Mouse (Mus musculus): ENCODE measurements at regions not wholly inside any gene's neighbourhood (a gene's known extent, or its start where the extent isn't known, plus 50 kb on each side); places are given as distances from the start of the nearest gene placed in this dataset.
A peak's percentile ranks its signal among the peaks of the same experiment; 100 is the strongest.

- H3K9me3 ChIP-seq (ENCODE audit: low read length) = peaks cover 27% of the 10 kb centered on the region
- no peaks in the 10 kb centered on the region; the same call in 1 of the 2 replicates for H3K4me1 ChIP-seq (replicated peaks; ENCODE audit: low read depth, low read length)
- H3K4me3 ChIP-seq (replicated peaks; ENCODE audit: low read length) = no peak overlapping the region
- TF ChIP-seq POU5F1 (IDR thresholded peaks at IDR 0.05; ENCODE audit: borderline replicate concordance, low read length) (no peak), CTCF (conservative IDR thresholded peaks at IDR 0.05; ENCODE audit: low read length) (no peak), NANOG (IDR thresholded peaks at IDR 0.05; ENCODE audit: borderline replicate concordance, low read length) (no peak; the same call in 1 of the 2 replicates)
- H3K36me3 ChIP-seq (ENCODE audit: insufficient read depth, low read length) = no peaks in the 10 kb centered on the region
- H3K27me3 ChIP-seq (ENCODE audit: insufficient read depth, low read length) = peaks cover 50% of the 10 kb centered on the region
Measured at GRCm38 (mm10) chr9:47076946-47077345, 78.4 kb downstream of the Gm4791 start.

- H3K27me3 ChIP-seq (ENCODE audit: insufficient read depth, low read length) = peaks cover 50% of the 10 kb centered on the region
Measured at GRCm38 (mm10) chr9:47077416-47077815, 78.9 kb downstream of the Gm4791 start.

DNA sequence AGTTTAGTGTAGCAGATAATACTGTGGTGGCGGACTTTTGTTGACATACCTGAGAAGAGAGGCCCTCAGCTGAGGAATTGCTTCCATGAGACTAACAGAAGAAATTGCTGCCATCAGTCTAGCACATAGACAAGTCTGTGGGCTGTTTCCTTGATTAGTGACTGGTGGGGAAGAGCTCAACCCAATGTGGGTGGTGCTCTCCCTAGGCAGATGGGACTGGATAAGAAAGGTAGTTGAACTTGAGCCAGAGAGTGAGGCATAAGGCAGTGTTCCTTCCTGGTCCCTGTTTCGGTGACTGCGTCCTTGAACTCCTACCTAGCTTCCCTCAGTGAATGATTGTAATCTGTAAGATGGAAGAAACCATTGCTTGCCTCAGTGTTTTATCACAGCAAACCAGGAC lies 79.4 kb downstream of the Gm4791 start:
- TF ChIP-seq NANOG (IDR thresholded peaks at IDR 0.05; ENCODE audit: borderline replicate concordance, low read length) (no peak), CTCF (conservative IDR thresholded peaks at IDR 0.05; ENCODE audit: low read length) (no peak), POU5F1 (IDR thresholded peaks at IDR 0.05; ENCODE audit: borderline replicate concordance, low read length) (no peak)
- no peaks in the 10 kb centered on the region; the same call in 1 of the 2 replicates for H3K4me1 ChIP-seq (replicated peaks; ENCODE audit: low read depth, low read length)
- H3K4me3 ChIP-seq (replicated peaks; ENCODE audit: low read length) = no peak overlapping the region
- peaks cover 27% of the 10 kb centered on the region for H3K9me3 ChIP-seq (ENCODE audit: low read length)
- H3K36me3 ChIP-seq (ENCODE audit: insufficient read depth, low read length) = no peaks in the 10 kb centered on the region
- H3K27me3 ChIP-seq (ENCODE audit: insufficient read depth, low read length) = peaks cover 50% of the 10 kb centered on the region

More at GRCm38 (mm10) chr9:47077416-47077815, 78.9 kb downstream of the Gm4791 start:
- TF ChIP-seq POU5F1 (IDR thresholded peaks at IDR 0.05; ENCODE audit: borderline replicate concordance, low read length) (no peak), NANOG (IDR thresholded peaks at IDR 0.05; ENCODE audit: borderline replicate concordance, low read length) (no peak; the same call in 1 of the 2 replicates), CTCF (conservative IDR thresholded peaks at IDR 0.05; ENCODE audit: low read length) (no peak)
- Histone ChIP-seq H3K36me3 (ENCODE audit: insufficient read depth, low read length) (no peaks in the 10 kb centered on the region), H3K9me3 (ENCODE audit: low read length) (peaks cover 27% of the 10 kb centered on the region), H3K4me3 (replicated peaks; ENCODE audit: low read length) (no peak overlapping the region), H3K4me1 (replicated peaks; ENCODE audit: low read depth, low read length) (no peaks in the 10 kb centered on the region; the same call in 1 of the 2 replicates)

- Histone ChIP-seq H3K36me3 (ENCODE audit: insufficient read depth, low read length) (no peaks in the 10 kb centered on the region), H3K4me1 (replicated peaks; ENCODE audit: low read depth, low read length) (no peaks in the 10 kb centered on the region; the same call in 1 of the 2 replicates), H3K9me3 (ENCODE audit: low read length) (peaks cover 27% of the 10 kb centered on the region), H3K27me3 (ENCODE audit: insufficient read depth, low read length) (peaks cover 26% of the 10 kb centered on the region), H3K4me3 (replicated peaks; ENCODE audit: low read length) (no peak overlapping the region)
- TF ChIP-seq CTCF (conservative IDR thresholded peaks at IDR 0.05; ENCODE audit: low read length) = peak; percentile 62
- no peak for TF ChIP-seq POU5F1 (IDR thresholded peaks at IDR 0.05; ENCODE audit: borderline replicate concordance, low read length)
Measured at GRCm38 (mm10) chr9:47081407-47081806, 82.9 kb downstream of the Gm4791 start.

DNA sequence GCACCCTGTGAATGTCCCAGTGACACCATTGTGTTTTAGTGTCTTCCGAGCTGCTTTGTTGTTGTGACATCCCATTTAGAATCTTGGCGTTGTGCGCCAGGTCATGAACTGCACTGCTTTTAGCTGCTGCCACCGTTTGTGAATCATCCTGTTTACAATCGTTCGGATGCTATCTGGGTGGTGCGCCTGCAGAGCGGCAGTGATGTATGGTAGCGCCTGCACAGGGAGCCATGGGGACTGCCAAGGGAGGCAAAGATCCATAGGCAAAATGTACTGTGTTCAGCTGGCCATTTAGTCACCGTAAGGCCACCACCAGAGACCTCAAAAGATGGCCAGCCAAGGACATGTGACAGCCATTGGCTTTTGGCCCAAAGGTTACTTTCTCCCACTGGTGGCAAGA lies 93.3 kb downstream of the Gm4791 start:
- Histone ChIP-seq H3K36me3 (ENCODE audit: insufficient read depth, low read length) (no peaks in the 10 kb centered on the region), H3K4me1 (replicated peaks; ENCODE audit: low read depth, low read length) (no peaks in the 10 kb centered on the region), H3K9me3 (ENCODE audit: low read length) (peaks cover 10% of the 10 kb centered on the region; the same call in 1 of the 2 replicates), H3K4me3 (replicated peaks; ENCODE audit: low read length) (no peak overlapping the region), H3K27me3 (ENCODE audit: insufficient read depth, low read length) (no peaks in the 10 kb centered on the region)
- TF ChIP-seq POU5F1 (IDR thresholded peaks at IDR 0.05; ENCODE audit: borderline replicate concordance, low read length) = no peak
- no peak for TF ChIP-seq NANOG (IDR thresholded peaks at IDR 0.05; ENCODE audit: borderline replicate concordance, low read length)
- TF ChIP-seq CTCF (conservative IDR thresholded peaks at IDR 0.05; ENCODE audit: low read length) = no peak

- no peaks in the 10 kb centered on the region for H3K36me3 ChIP-seq (ENCODE audit: insufficient read depth, low read length)
- H3K27me3 ChIP-seq (ENCODE audit: insufficient read depth, low read length) = peaks cover 4% of the 10 kb centered on the region; the same call in 1 of the 2 replicates
- no peaks in the 10 kb centered on the region for H3K4me1 ChIP-seq (replicated peaks; ENCODE audit: low read depth, low read length)
- H3K4me3 ChIP-seq (replicated peaks; ENCODE audit: low read length) = no peak overlapping the region
- H3K9me3 ChIP-seq (ENCODE audit: low read length) = peaks cover under 1% of the 10 kb centered on the region; the same call in 1 of the 2 replicates
- TF ChIP-seq NANOG (IDR thresholded peaks at IDR 0.05; ENCODE audit: borderline replicate concordance, low read length) (no peak), CTCF (conservative IDR thresholded peaks at IDR 0.05; ENCODE audit: low read length) (no peak), POU5F1 (IDR thresholded peaks at IDR 0.05; ENCODE audit: borderline replicate concordance, low read length) (no peak)
Measured at GRCm38 (mm10) chr9:47095656-47096055, 97.1 kb downstream of the Gm4791 start.

DNA sequence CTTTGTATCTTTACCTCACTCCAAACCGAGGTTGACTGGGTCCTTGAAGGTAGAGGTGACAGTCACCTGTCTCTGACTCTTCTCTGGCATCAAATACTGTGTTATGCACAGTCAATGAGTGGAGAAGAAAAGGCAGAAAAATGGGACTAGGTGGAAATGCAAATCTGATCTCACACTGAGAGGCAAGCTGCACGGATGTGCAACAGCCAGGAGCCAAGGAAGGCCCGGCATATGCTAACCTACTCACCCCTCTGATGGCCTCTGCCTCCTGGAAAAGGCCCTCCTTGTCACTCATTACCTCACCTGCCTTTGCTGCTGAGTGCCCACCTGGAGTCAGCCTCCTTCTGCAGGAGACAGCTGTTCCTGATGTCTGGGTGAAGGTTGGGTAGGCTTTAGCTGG lies 104.8 kb downstream of the Gm4791 start:
- Histone ChIP-seq H3K9me3 (ENCODE audit: low read length) (no peaks in the 10 kb centered on the region), H3K27me3 (ENCODE audit: insufficient read depth, low read length) (peaks cover 31% of the 10 kb centered on the region), H3K4me3 (replicated peaks; ENCODE audit: low read length) (no peak overlapping the region), H3K36me3 (ENCODE audit: insufficient read depth, low read length) (no peaks in the 10 kb centered on the region), H3K4me1 (replicated peaks; ENCODE audit: low read depth, low read length) (no peaks in the 10 kb centered on the region)
- TF ChIP-seq POU5F1 (IDR thresholded peaks at IDR 0.05; ENCODE audit: borderline replicate concordance, low read length) (no peak), NANOG (IDR thresholded peaks at IDR 0.05; ENCODE audit: borderline replicate concordance, low read length) (no peak), CTCF (conservative IDR thresholded peaks at IDR 0.05; ENCODE audit: low read length) (no peak)

- Histone ChIP-seq H3K36me3 (ENCODE audit: insufficient read depth, low read length) (no peaks in the 10 kb centered on the region), H3K4me1 (replicated peaks; ENCODE audit: low read depth, low read length) (no peaks in the 10 kb centered on the region), H3K4me3 (replicated peaks; ENCODE audit: low read length) (no peak overlapping the region), H3K27me3 (ENCODE audit: insufficient read depth, low read length) (peaks cover 31% of the 10 kb centered on the region), H3K9me3 (ENCODE audit: low read length) (no peaks in the 10 kb centered on the region)
- TF ChIP-seq POU5F1 (IDR thresholded peaks at IDR 0.05; ENCODE audit: borderline replicate concordance, low read length) (no peak), CTCF (conservative IDR thresholded peaks at IDR 0.05; ENCODE audit: low read length) (no peak), NANOG (IDR thresholded peaks at IDR 0.05; ENCODE audit: borderline replicate concordance, low read length) (no peak)
Measured at GRCm38 (mm10) chr9:47103966-47104365, 105.4 kb downstream of the Gm4791 start.

- peaks cover 16% of the 10 kb centered on the region for H3K27me3 ChIP-seq (ENCODE audit: insufficient read depth, low read length)
- TF ChIP-seq POU5F1 (IDR thresholded peaks at IDR 0.05; ENCODE audit: borderline replicate concordance, low read length) = no peak
- no peak for TF ChIP-seq NANOG (IDR thresholded peaks at IDR 0.05; ENCODE audit: borderline replicate concordance, low read length)
- no peak for TF ChIP-seq CTCF (conservative IDR thresholded peaks at IDR 0.05; ENCODE audit: low read length)
Measured at GRCm38 (mm10) chr9:47108096-47108495, 109.6 kb downstream of the Gm4791 start.

More at GRCm38 (mm10) chr9:47108096-47108495, 109.6 kb downstream of the Gm4791 start:
- H3K36me3 ChIP-seq (ENCODE audit: insufficient read depth, low read length) = no peaks in the 10 kb centered on the region
- no peak overlapping the region for H3K4me3 ChIP-seq (replicated peaks; ENCODE audit: low read length)
- H3K9me3 ChIP-seq (ENCODE audit: low read length) = no peaks in the 10 kb centered on the region
- H3K4me1 ChIP-seq (replicated peaks; ENCODE audit: low read depth, low read length) = no peaks in the 10 kb centered on the region

Measured in E14TG2a.4 (cell line).